Mouse (Mus musculus) left cerebral cortex, postnatal 4 days (tissue): Measurements from ENCODE around the gene Nktr. TPM values are rescaled to one million over a fixed set of nuclear protein-coding genes. Genes with fewer than 3 reads are reported as not detected.

ENCODE experiments used
- DNase-seq: peaks from one replicate; pipeline ENCODE4 v3.0.0-alpha.2; 2022
- intact Hi-C: fragments of 180-260 bp; cut with DNase I; formaldehyde crosslinking; loops from one replicate; pipeline ENCODE4 v1.15.1; 2025
- total RNA-seq, 2 experiments: library from RNA; stranded (reverse); gene quantifications; 2 replicates each; pipeline ENCODE4 v1.2.3; 2021

Nktr gene
- total RNA-seq, 2 experiments from 2014 or later = 145 to 152 TPM

- no peak for DNase-seq
- intact Hi-C loops = no loop called here
Measured at GRCm38 (mm10) chr9:121706029-121706675, 12.8 kb upstream of the Nktr start.

- intact Hi-C loops = no loop called here
Measured at GRCm38 (mm10) chr9:121707801-121708200, 11.2 kb upstream of the Nktr start.

GRCm38 (mm10) chr9:121708506-121709486 lies 10.2 kb upstream of the Nktr start:
- DNase-seq = no peak
- intact Hi-C loops = no loop called here

More at GRCm38 (mm10) chr9:121707801-121708200, 11.2 kb upstream of the Nktr start:
- DNase-seq = no peak

- intact Hi-C loops = no loop called here
- DNase-seq = peak; percentile 99
Measured at GRCm38 (mm10) chr9:121709898-121710583, 8.9 kb upstream of the Nktr start, which contains the start of gene Ss18l2. TSS of gene Ss18l2 (plus strand) at chr9:121710329.

GRCm38 (mm10) chr9:121710584-121710975 lies 8.4 kb upstream of the Nktr start:
- no peak for DNase-seq
- intact Hi-C loops = no loop called here

- no peak for DNase-seq
- intact Hi-C loops = no loop called here
Measured at GRCm38 (mm10) chr9:121717048-121717447, 1.9 kb upstream of the Nktr start.

GRCm38 (mm10) chr9:121718070-121718705 lies 781 bp upstream of the Nktr start:
- intact Hi-C loops = no loop called here
- DNase-seq = no peak

GRCm38 (mm10) chr9:121719347-121720331 lies 670 bp downstream of the Nktr start:
- intact Hi-C loops = no loop called here
- peak; percentile 68 for DNase-seq

GRCm38 (mm10) chr9:121740490-121740889 lies 21.5 kb downstream of the Nktr start:
- no peak for DNase-seq
- intact Hi-C loops = no loop called here

- intact Hi-C loops = no loop called here
- DNase-seq = no peak
Measured at GRCm38 (mm10) chr9:121741168-121741567, 22.2 kb downstream of the Nktr start.

- intact Hi-C loops = no loop called here
- no peak for DNase-seq
Measured at GRCm38 (mm10) chr9:121744051-121744450, 25.1 kb downstream of the Nktr start.

GRCm38 (mm10) chr9:121752774-121753173 lies 33.8 kb downstream of the Nktr start:
- no peak for DNase-seq
- intact Hi-C loops = loop anchor here (10.0 kb wide), 1 partner anchor 278 kb away; no protein-coding TSS in a partner anchor

- no peak for DNase-seq
- intact Hi-C loops = loop anchor here (10.0 kb wide), 1 partner anchor 280 kb away; no protein-coding TSS in a partner anchor
Measured at GRCm38 (mm10) chr9:121754624-121755023, 35.7 kb downstream of the Nktr start.

- DNase-seq = no peak
- intact Hi-C loops = loop anchor here (10.0 kb wide), 1 partner anchor 282 kb away; no protein-coding TSS in a partner anchor
Measured at GRCm38 (mm10) chr9:121756785-121757184, 37.8 kb downstream of the Nktr start.

GRCm38 (mm10) chr9:121757432-121757831 lies 38.5 kb downstream of the Nktr start:
- no peak for DNase-seq
- intact Hi-C loops = loop anchor here (10.0 kb wide), 1 partner anchor 283 kb away; no protein-coding TSS in a partner anchor

GRCm38 (mm10) chr9:121757835-121758814 lies 39.2 kb downstream of the Nktr start:
- DNase-seq = no peak
- intact Hi-C loops = loop anchor here (10.0 kb wide), 1 partner anchor 283 kb away; no protein-coding TSS in a partner anchor
